Mouse (Mus musculus) embryonic fibroblast, embryonic 13.5 days (primary cell): ENCODE measurements at regions not wholly inside any gene's neighbourhood (a gene's known extent, or its start where the extent isn't known, plus 50 kb on each side); places are given as distances from the start of the nearest gene placed in this dataset.

Source experiments
- H3K27ac ChIP-seq: 2 replicates; pipeline ENCODE4 v1.5.1; 2012; ENCODE audit warnings: low read length, control low read depth, inconsistent platforms; ENCODE audit not compliant: insufficient read depth
- H3K4me1 ChIP-seq: 2 replicates; pipeline ENCODE4 v1.6.1; 2011; ENCODE audit warnings: low read length; ENCODE audit not compliant: control insufficient read depth, insufficient read depth
- H3K4me3 ChIP-seq: 2 replicates; pipeline ENCODE4 v1.5.1; 2011; ENCODE audit warnings: mild to moderate bottlenecking, control low read depth, low read length; ENCODE audit not compliant: insufficient read depth
- CTCF ChIP-seq: IDR thresholded peaks from 2 replicates; pipeline ENCODE4 v1.5.1; 2011; ENCODE audit warnings: mild to moderate bottlenecking, control low read depth, low read length, moderate library complexity, borderline replicate concordance; ENCODE audit not compliant: insufficient read depth
- POLR2A ChIP-seq: IDR thresholded peaks from 2 replicates; pipeline ENCODE4 v1.6.1; 2011; ENCODE audit warnings: low read depth, mild to moderate bottlenecking, control low read depth, low read length, moderate library complexity

- H3K27ac ChIP-seq, result no peak overlapping the region
- TF ChIP-seq POLR2A, result no peak
- TF ChIP-seq CTCF, result no peak
Measured at GRCm38 (mm10) chr3:123905928-123906721, 215.5 kb upstream of the Ndst3 start.

GRCm38 (mm10) chr3:123918140-123918539 lies 227.5 kb upstream of the Ndst3 start:
- no peaks in the 10 kb centered on the region for H3K4me1 ChIP-seq
- no peak overlapping the region for H3K27ac ChIP-seq
- TF ChIP-seq POLR2A (no peak), CTCF (no peak)
- no peak overlapping the region for H3K4me3 ChIP-seq

More at GRCm38 (mm10) chr3:123905928-123906721, 215.5 kb upstream of the Ndst3 start:
- no peak overlapping the region for H3K4me3 ChIP-seq
- no peaks in the 10 kb centered on the region for H3K4me1 ChIP-seq

GRCm38 (mm10) chr3:123952121-123952520 lies 261.5 kb upstream of the Ndst3 start:
- no peaks in the 10 kb centered on the region for H3K4me1 ChIP-seq
- no peak overlapping the region for H3K4me3 ChIP-seq
- H3K27ac ChIP-seq, result no peak overlapping the region
- TF ChIP-seq CTCF, result no peak
- TF ChIP-seq POLR2A, result no peak

GRCm38 (mm10) chr3:123967373-123967772 lies 276.7 kb upstream of the Ndst3 start:
- TF ChIP-seq CTCF (no peak), POLR2A (no peak)
- Histone ChIP-seq H3K4me3 (no peak overlapping the region), H3K4me1 (no peaks in the 10 kb centered on the region), H3K27ac (no peak overlapping the region)

GRCm38 (mm10) chr3:123972367-123972766 lies 281.7 kb upstream of the Ndst3 start:
- H3K4me3 ChIP-seq, result no peak overlapping the region
- no peak overlapping the region for H3K27ac ChIP-seq
- TF ChIP-seq POLR2A (no peak), CTCF (no peak)

GRCm38 (mm10) chr3:123973806-123974576 lies 283.3 kb upstream of the Ndst3 start:
- no peak for TF ChIP-seq CTCF
- TF ChIP-seq POLR2A, result no peak
- Histone ChIP-seq H3K4me1 (peaks cover 5% of the 10 kb centered on the region), H3K27ac (no peak overlapping the region), H3K4me3 (no peak overlapping the region)

More at GRCm38 (mm10) chr3:123972367-123972766, 281.7 kb upstream of the Ndst3 start:
- no peaks in the 10 kb centered on the region for H3K4me1 ChIP-seq

GRCm38 (mm10) chr3:123976475-123976874 lies 285.8 kb upstream of the Ndst3 start:
- no peak for TF ChIP-seq CTCF
- TF ChIP-seq POLR2A, result no peak
- Histone ChIP-seq H3K4me3 (no peak overlapping the region), H3K27ac (no peak overlapping the region), H3K4me1 (peaks cover 5% of the 10 kb centered on the region)

GRCm38 (mm10) chr3:123977168-123977567 lies 286.5 kb upstream of the Ndst3 start:
- H3K4me1 ChIP-seq, result peaks cover 5% of the 10 kb centered on the region
- TF ChIP-seq POLR2A (no peak), CTCF (no peak)
- H3K4me3 ChIP-seq, result no peak overlapping the region
- no peak overlapping the region for H3K27ac ChIP-seq

GRCm38 (mm10) chr3:123983045-123983444 lies 292.4 kb upstream of the Ndst3 start:
- no peak overlapping the region for H3K4me3 ChIP-seq
- H3K27ac ChIP-seq, result no peak overlapping the region
- no peak for TF ChIP-seq CTCF
- no peak for TF ChIP-seq POLR2A
- H3K4me1 ChIP-seq, result peaks cover 4% of the 10 kb centered on the region

GRCm38 (mm10) chr3:123983530-123983929 lies 292.9 kb upstream of the Ndst3 start:
- H3K4me3 ChIP-seq, result no peak overlapping the region
- peaks cover 2% of the 10 kb centered on the region; the same call in 1 of the 2 replicates for H3K4me1 ChIP-seq
- TF ChIP-seq POLR2A (no peak), CTCF (no peak)
- no peak overlapping the region for H3K27ac ChIP-seq
